Mouse (Mus musculus) intestine, embryonic 15.5 days (tissue): ENCODE data around the gene Hist1h3f. TPM values are rescaled to one million over a fixed set of nuclear protein-coding genes. Genes with fewer than 3 reads are reported as not detected.

Source experiments
- ATAC-seq: fragments of 200-750 bp; cut with Nextera tagmentation; 2 replicates; pipeline ENCODE4 v1.8.0; 2017; ENCODE audit warnings: moderate TSS enrichment, moderate library complexity
- H3K27ac ChIP-seq: fragments of 300-500 bp; sonication (generic); 2 replicates; pipeline ENCODE4 v1.5.1; 2015; ENCODE audit warnings: mild to moderate bottlenecking, inconsistent platforms
- H3K27me3 ChIP-seq: fragments of 300-500 bp; sonication (generic); replicated peaks from 2 replicates; pipeline ENCODE4 v1.6.1; 2015; ENCODE audit warnings: inconsistent platforms
- H3K36me3 ChIP-seq: fragments of 300-500 bp; sonication (generic); 2 replicates; pipeline ENCODE4 v1.6.1; 2015; ENCODE audit warnings: inconsistent platforms
- H3K4me1 ChIP-seq: fragments of 300-500 bp; sonication (generic); replicated peaks from 2 replicates; pipeline ENCODE4 v1.6.1; 2015; ENCODE audit warnings: inconsistent platforms
- H3K4me2 ChIP-seq: fragments of 300-500 bp; sonication (generic); replicated peaks from 2 replicates; pipeline ENCODE4 v1.6.1; 2015; ENCODE audit warnings: mild to moderate bottlenecking, inconsistent platforms
- H3K4me3 ChIP-seq: fragments of 300-500 bp; sonication (generic); replicated peaks from 2 replicates; pipeline ENCODE4 v1.5.1; 2015; ENCODE audit warnings: inconsistent platforms
- H3K9ac ChIP-seq: fragments of 300-500 bp; sonication (generic); 2 replicates; pipeline ENCODE4 v1.6.1; 2015; ENCODE audit warnings: inconsistent platforms
- H3K9me3 ChIP-seq: fragments of 300-500 bp; sonication (generic); 2 replicates; pipeline ENCODE4 v1.6.1; 2016; ENCODE audit warnings: inconsistent platforms
- WGBS: fragments of 180-500 bp; shearing (Covaris S2); methylation state at CpG from one replicate; pipeline ENCODE4 v1.1.7; 2015; 5-methylcytosine and 5-hydroxymethylcytosine counted together
- polyA plus RNA-seq: library from polyadenylated mRNA; unstranded; fragments of >200 nt; fragmentation: Nextera tagmentation; extraction: Ambion mirVana; gene quantifications from 2 replicates; pipeline ENCODE4 v1.2.1, GENCODE M21; 2015

The Hist1h3f gene
- polyA plus RNA-seq, 1 experiment from 2014 or later, result 0.97 TPM

GRCm38 (mm10) chr13:23506351-23506750, 37.5 kb upstream of the Hist1h3f start:
- Histone ChIP-seq H3K27me3 (no peaks in the 10 kb centered on the region), H3K4me3 (peak overlapping the region; percentile 26; the same call in 1 of the 2 replicates), H3K9me3 (no peaks in the 10 kb centered on the region), H3K27ac (no peak overlapping the region), H3K4me1 (peaks cover 10% of the 10 kb centered on the region), H3K9ac (no peak overlapping the region), H3K4me2 (peak overlapping the region; percentile 57), H3K36me3 (no peaks in the 10 kb centered on the region)
- WGBS, result 18% methylated on average over 13 of the region's 13 CpGs
- peak; percentile 24; the same call in 1 of the 2 replicates for ATAC-seq

GRCm38 (mm10) chr13:23506819-23507515, 36.9 kb upstream of the Hist1h3f start:
- H3K36me3 ChIP-seq, result no peaks in the 10 kb centered on the region
- no peaks in the 10 kb centered on the region for H3K9me3 ChIP-seq
- H3K4me3 ChIP-seq, result no peak overlapping the region
- no peak overlapping the region for H3K9ac ChIP-seq
- 45% methylated on average over 14 of the region's 14 CpGs for WGBS
- peaks cover 10% of the 10 kb centered on the region for H3K4me1 ChIP-seq
- H3K27ac ChIP-seq, result no peak overlapping the region
- ATAC-seq, result no peak
- H3K27me3 ChIP-seq, result no peaks in the 10 kb centered on the region
- H3K4me2 ChIP-seq, result peak overlapping the region; percentile 39

- ATAC-seq, result peak; percentile 77
- Histone ChIP-seq H3K27me3 (no peaks in the 10 kb centered on the region), H3K36me3 (no peaks in the 10 kb centered on the region), H3K4me1 (peaks cover 10% of the 10 kb centered on the region), H3K4me3 (no peak overlapping the region), H3K9ac (no peak overlapping the region), H3K9me3 (no peaks in the 10 kb centered on the region), H3K4me2 (no peak overlapping the region), H3K27ac (no peak overlapping the region)
- WGBS, result 23% methylated on average over 1 of the region's 1 CpGs
Measured at GRCm38 (mm10) chr13:23510127-23510526, 33.7 kb upstream of the Hist1h3f start.

- Histone ChIP-seq H3K4me3 (no peak overlapping the region), H3K27me3 (no peaks in the 10 kb centered on the region), H3K36me3 (no peaks in the 10 kb centered on the region), H3K9me3 (no peaks in the 10 kb centered on the region), H3K4me1 (peaks cover 9% of the 10 kb centered on the region; the same call in 1 of the 2 replicates), H3K9ac (no peak overlapping the region), H3K4me2 (no peak overlapping the region), H3K27ac (no peak overlapping the region)
- ATAC-seq, result no peak
- WGBS, result 79% methylated on average over 1 of the region's 1 CpGs
Measured at GRCm38 (mm10) chr13:23513517-23513916, 30.3 kb upstream of the Hist1h3f start.

GRCm38 (mm10) chr13:23515281-23515680, 28.6 kb upstream of the Hist1h3f start:
- H3K27ac ChIP-seq, result no peak overlapping the region
- no peak overlapping the region for H3K9ac ChIP-seq
- H3K4me3 ChIP-seq, result no peak overlapping the region
- H3K27me3 ChIP-seq, result no peaks in the 10 kb centered on the region
- H3K4me1 ChIP-seq, result peaks cover 6% of the 10 kb centered on the region; the same call in 1 of the 2 replicates
- no peak for ATAC-seq
- no peaks in the 10 kb centered on the region for H3K9me3 ChIP-seq
- H3K4me2 ChIP-seq, result no peak overlapping the region
- WGBS, result 82% methylated on average over 5 of the region's 5 CpGs
- H3K36me3 ChIP-seq, result no peaks in the 10 kb centered on the region

- peak overlapping the region; percentile 27 for H3K4me3 ChIP-seq
- H3K27me3 ChIP-seq, result no peaks in the 10 kb centered on the region
- 0 out of 2 replicates have a peak, but pooled peaks cover 2% of the 10 kb centered on the region for H3K4me1 ChIP-seq
- no peak overlapping the region for H3K27ac ChIP-seq
- no peaks in the 10 kb centered on the region for H3K9me3 ChIP-seq
- WGBS, result 46% methylated on average over 15 of the region's 15 CpGs
- peak overlapping the region; percentile 61 for H3K4me2 ChIP-seq
- 0 out of 2 replicates have a peak overlapping the region, but pooled peaks have one; percentile 17 for H3K9ac ChIP-seq
- no peak for ATAC-seq
- no peaks in the 10 kb centered on the region for H3K36me3 ChIP-seq
Measured at GRCm38 (mm10) chr13:23515826-23516620, 27.8 kb upstream of the Hist1h3f start.

GRCm38 (mm10) chr13:23516822-23517602, 26.8 kb upstream of the Hist1h3f start:
- Histone ChIP-seq H3K4me3 (peak overlapping the region; percentile 45), H3K36me3 (no peaks in the 10 kb centered on the region), H3K4me1 (0 out of 2 replicates have a peak, but pooled peaks cover 2% of the 10 kb centered on the region), H3K27me3 (no peaks in the 10 kb centered on the region), H3K9me3 (no peaks in the 10 kb centered on the region), H3K4me2 (peak overlapping the region; percentile 75), H3K27ac (no peak overlapping the region), H3K9ac (0 out of 2 replicates have a peak overlapping the region, but pooled peaks have one; percentile 33)
- ATAC-seq, result peak; percentile 76
- WGBS, result under 1% methylated on average over 19 of the region's 19 CpGs

GRCm38 (mm10) chr13:23517603-23518294, 26.1 kb upstream of the Hist1h3f start:
- H3K4me2 ChIP-seq, result peak overlapping the region; percentile 75
- H3K4me1 ChIP-seq, result 0 out of 2 replicates have a peak, but pooled peaks cover 2% of the 10 kb centered on the region
- no peaks in the 10 kb centered on the region for H3K9me3 ChIP-seq
- H3K36me3 ChIP-seq, result no peaks in the 10 kb centered on the region
- ATAC-seq, result peak; percentile 92
- under 1% methylated on average over 27 of the region's 27 CpGs for WGBS
- H3K4me3 ChIP-seq, result peak overlapping the region; percentile 45
- H3K9ac ChIP-seq, result 0 out of 2 replicates have a peak overlapping the region, but pooled peaks have one; percentile 33
- no peaks in the 10 kb centered on the region for H3K27me3 ChIP-seq
- peak overlapping the region; percentile 59; the same call in 1 of the 2 replicates for H3K27ac ChIP-seq

GRCm38 (mm10) chr13:23518295-23518603, 25.6 kb upstream of the Hist1h3f start:
- WGBS, result under 1% methylated on average over 6 of the region's 6 CpGs
- ATAC-seq, result no peak
- no peaks in the 10 kb centered on the region for H3K36me3 ChIP-seq
- H3K27ac ChIP-seq, result no peak overlapping the region
- no peak overlapping the region for H3K9ac ChIP-seq
- H3K4me3 ChIP-seq, result peak overlapping the region; percentile 45
- no peaks in the 10 kb centered on the region for H3K9me3 ChIP-seq
- H3K27me3 ChIP-seq, result no peaks in the 10 kb centered on the region
- peak overlapping the region; percentile 75 for H3K4me2 ChIP-seq
- 0 out of 2 replicates have a peak, but pooled peaks cover 2% of the 10 kb centered on the region for H3K4me1 ChIP-seq

GRCm38 (mm10) chr13:23518885-23519284, 25.0 kb upstream of the Hist1h3f start:
- Histone ChIP-seq H3K9me3 (no peaks in the 10 kb centered on the region), H3K27me3 (no peaks in the 10 kb centered on the region), H3K27ac (peak overlapping the region; percentile 56; the same call in 1 of the 2 replicates), H3K36me3 (no peaks in the 10 kb centered on the region), H3K9ac (peak overlapping the region; percentile 23; the same call in 1 of the 2 replicates), H3K4me3 (peak overlapping the region; percentile 40), H3K4me2 (peak overlapping the region; percentile 75), H3K4me1 (0 out of 2 replicates have a peak, but pooled peaks cover 2% of the 10 kb centered on the region)
- WGBS, result under 1% methylated on average over 6 of the region's 6 CpGs
- peak; percentile 57 for ATAC-seq

- Histone ChIP-seq H3K27me3 (no peaks in the 10 kb centered on the region), H3K4me2 (peak overlapping the region; percentile 75), H3K9me3 (no peaks in the 10 kb centered on the region), H3K9ac (no peak overlapping the region), H3K4me1 (0 out of 2 replicates have a peak, but pooled peaks cover 2% of the 10 kb centered on the region), H3K4me3 (peak overlapping the region; percentile 40), H3K27ac (peak overlapping the region; percentile 56; the same call in 1 of the 2 replicates), H3K36me3 (no peaks in the 10 kb centered on the region)
- ATAC-seq, result peak; percentile 46
- 0% methylated on average over 10 of the region's 10 CpGs for WGBS
Measured at GRCm38 (mm10) chr13:23519416-23519815, 24.4 kb upstream of the Hist1h3f start.
